Mouse (Mus musculus) stomach, postnatal 0 days (tissue): ENCODE results near the gene Gse1.

Source experiments
- CTCF ChIP-seq: IDR thresholded peaks from 2 replicates; pipeline ENCODE4 v1.5.1; 2016; ENCODE audit warnings: antibody characterized with exemption, low read depth, mild to moderate bottlenecking, moderate library complexity
- EP300 ChIP-seq: optimal IDR thresholded peaks from 2 replicates; pipeline ENCODE3; 2016; ENCODE audit warnings: antibody characterized with exemption

DNA sequence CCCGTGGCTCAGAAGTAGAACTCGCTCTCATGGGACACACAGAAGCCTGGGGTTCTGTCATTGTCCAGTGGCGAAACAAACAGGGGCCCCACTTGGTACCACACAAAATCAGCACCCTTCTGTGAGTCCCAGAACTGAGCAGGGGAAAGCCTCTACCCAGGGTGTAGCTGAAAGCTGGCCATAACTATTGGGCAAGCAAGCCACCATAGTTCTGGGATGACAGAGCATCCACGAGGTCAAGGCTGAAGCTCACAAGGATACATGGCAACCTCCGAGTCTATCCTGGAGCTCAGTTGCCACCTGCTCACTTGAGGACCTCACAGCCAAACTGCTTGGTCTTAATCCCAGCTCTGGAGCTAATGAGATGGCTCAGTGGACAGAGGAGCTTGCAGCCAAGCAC, 47.0 kb upstream of the Gse1 start:
- TF ChIP-seq CTCF (no peak), EP300 (no peak)
